Mouse (Mus musculus) ES-E14 (cell line): ENCODE measurements at regions not wholly inside any gene's neighbourhood (a gene's known extent, or its start where the extent isn't known, plus 50 kb on each side); places are given as distances from the start of the nearest gene placed in this dataset.

Experiments used
- DNase-seq: peaks from one replicate; pipeline ENCODE4 v3.0.0-alpha.2; 2013; ENCODE audit warnings: low read depth, low spot score
- H3K27ac ChIP-seq: 2 replicates; pipeline ENCODE4 v1.5.1; 2012; ENCODE audit warnings: low read depth, mild to moderate bottlenecking, low read length, moderate library complexity, mixed read lengths; ENCODE audit not compliant: poor library complexity, insufficient read depth, severe bottlenecking
- H3K36me3 ChIP-seq: 2 replicates; pipeline ENCODE4 v1.6.1; 2012; ENCODE audit warnings: mild to moderate bottlenecking, low read length, moderate library complexity, mixed read lengths; ENCODE audit not compliant: control insufficient read depth, poor library complexity, insufficient read depth, severe bottlenecking
- H3K4me1 ChIP-seq, 2 experiments: fragments of 150-350 bp in 1 of 2; sonication (generic) in 1 of 2; 2 replicates each; pipeline ENCODE4 v1.6.1; 2012; ENCODE audit warnings: low read length in 2 of 2, mild to moderate bottlenecking in 1 of 2, mixed read lengths in 1 of 2; ENCODE audit not compliant: control insufficient read depth in 2 of 2, insufficient read depth in 2 of 2, poor library complexity in 1 of 2
- H3K4me3 ChIP-seq, 2 experiments: fragments of 150-350 bp in 1 of 2; sonication (generic) in 1 of 2; 2 replicates each; pipeline ENCODE4 v1.5.1; 2012; ENCODE audit warnings: low read length in 2 of 2, low read depth in 1 of 2, mild to moderate bottlenecking in 1 of 2, mixed read lengths in 1 of 2; ENCODE audit not compliant: insufficient read depth in 1 of 2, poor library complexity in 1 of 2, severe bottlenecking in 1 of 2
- H3K9ac ChIP-seq: 2 replicates; pipeline ENCODE4 v1.6.1; 2012; ENCODE audit warnings: low read depth, mild to moderate bottlenecking, low read length, mixed read lengths; ENCODE audit not compliant: poor library complexity, insufficient read depth, severe bottlenecking
- H3K9me3 ChIP-seq: fragments of 150-350 bp; sonication (generic); 2 replicates; pipeline ENCODE4 v1.6.1; 2012; ENCODE audit warnings: low read depth, mild to moderate bottlenecking, low read length; ENCODE audit not compliant: control insufficient read depth, insufficient read depth
- CHD2 ChIP-seq: IDR thresholded peaks from 2 replicates; pipeline ENCODE4 v1.6.1; 2014; ENCODE audit warnings: mild to moderate bottlenecking, low read depth, low read length, inconsistent platforms
- HCFC1 ChIP-seq: IDR thresholded peaks from 2 replicates; pipeline ENCODE4 v1.6.1; 2012; ENCODE audit warnings: low read length, inconsistent platforms, borderline replicate concordance; ENCODE audit not compliant: insufficient read depth
- MAFK ChIP-seq: IDR thresholded peaks from 2 replicates; pipeline ENCODE4 v1.6.1; 2014; ENCODE audit warnings: mild to moderate bottlenecking, low read depth, low read length, inconsistent platforms; ENCODE audit not compliant: insufficient read depth
- ZC3H11A ChIP-seq: IDR thresholded peaks from 2 replicates; pipeline ENCODE4 v1.6.1; 2012; ENCODE audit warnings: low read depth, mild to moderate bottlenecking, inconsistent platforms, low read length, borderline replicate concordance
- ZNF384 ChIP-seq: IDR thresholded peaks from 2 replicates; pipeline ENCODE4 v1.6.1; 2012; ENCODE audit warnings: low read depth, low read length, inconsistent platforms
- in situ Hi-C, 2 experiments: fragments of 600-800 bp; cut with MboI; formaldehyde crosslinking; loops; one replicate each; pipeline ENCODE4 v1.15.1; 2025; ENCODE audit warnings: low sequenced_read_pairs in 2 of 2, inconsistent platforms in 1 of 2; ENCODE audit not compliant: unreplicated experiment in 2 of 2

DNA sequence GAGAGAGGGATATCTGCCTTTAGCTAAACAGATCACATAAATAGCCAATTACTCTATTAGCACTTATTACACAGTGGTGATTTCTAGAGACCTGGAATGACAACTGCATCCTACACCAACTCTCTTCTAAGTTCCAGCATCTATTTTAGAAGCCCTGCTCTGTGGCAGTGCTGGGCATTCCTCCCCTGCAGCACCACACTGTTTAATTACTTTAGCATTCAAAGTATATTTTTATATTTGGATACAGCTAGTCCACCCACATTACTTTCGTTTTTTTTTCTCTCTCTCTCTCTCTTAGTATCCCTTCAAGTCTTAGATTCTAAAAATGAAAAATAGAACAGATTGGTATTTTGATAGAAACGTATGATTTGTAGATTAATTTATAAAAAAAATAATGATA lies 250.1 kb downstream of the Nova1 start:
- Histone ChIP-seq H3K4me1 (no peaks in the 10 kb centered on the region), H3K4me3 (no peak overlapping the region), H3K36me3 (no peaks in the 10 kb centered on the region), H3K9me3 (no peaks in the 10 kb centered on the region), H3K27ac (no peak overlapping the region), H3K9ac (no peak overlapping the region)
- TF ChIP-seq ZC3H11A = no peak
- no peak for TF ChIP-seq ZNF384
- no peak for TF ChIP-seq CHD2
- no peak for TF ChIP-seq HCFC1
- TF ChIP-seq MAFK = no peak
- in situ Hi-C loops = no loop called here
- no peak for DNase-seq

GRCm38 (mm10) chr12:46566324-46566723 lies 252.4 kb downstream of the Nova1 start:
- H3K27ac ChIP-seq = no peak overlapping the region
- H3K36me3 ChIP-seq = no peaks in the 10 kb centered on the region
- no peak overlapping the region for H3K4me3 ChIP-seq
- no peaks in the 10 kb centered on the region for H3K4me1 ChIP-seq
- H3K9me3 ChIP-seq = no peaks in the 10 kb centered on the region
- H3K9ac ChIP-seq = no peak overlapping the region
- in situ Hi-C loops = no loop called here
- TF ChIP-seq ZC3H11A = no peak
- TF ChIP-seq MAFK = no peak
- TF ChIP-seq CHD2 = no peak
- TF ChIP-seq ZNF384 = no peak
- TF ChIP-seq HCFC1 = no peak
- DNase-seq = no peak

DNA sequence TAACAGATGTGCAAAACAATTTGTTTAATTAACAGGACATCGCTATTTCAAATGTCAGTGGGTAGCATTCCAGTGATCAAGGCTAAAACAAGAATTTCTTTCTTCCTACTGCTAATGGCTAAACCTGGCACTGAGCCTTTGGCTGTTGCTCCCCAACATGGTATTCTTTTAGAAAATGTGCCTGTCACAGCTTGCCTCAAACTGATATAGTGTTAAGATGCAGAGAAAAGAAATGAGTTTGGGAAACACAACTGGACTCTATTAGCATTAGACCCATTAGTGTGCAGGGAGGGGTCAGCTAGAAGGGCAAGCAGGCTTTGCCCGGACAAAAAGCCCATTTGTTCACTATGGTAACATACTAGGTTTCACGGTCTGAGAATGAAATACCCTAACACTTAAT lies 297.8 kb downstream of the Nova1 start:
- Histone ChIP-seq H3K9ac (no peak overlapping the region), H3K27ac (no peak overlapping the region), H3K4me3 (no peak overlapping the region), H3K36me3 (no peaks in the 10 kb centered on the region), H3K4me1 (no peaks in the 10 kb centered on the region), H3K9me3 (no peaks in the 10 kb centered on the region)
- in situ Hi-C loops = no loop called here
- no peak for DNase-seq
- no peak for TF ChIP-seq CHD2
- TF ChIP-seq ZC3H11A = no peak
- TF ChIP-seq HCFC1 = no peak

GRCm38 (mm10) chr12:46507829-46508228 lies 310.9 kb downstream of the Nova1 start:
- DNase-seq = no peak
- no peak overlapping the region for H3K27ac ChIP-seq
- H3K4me1 ChIP-seq = no peaks in the 10 kb centered on the region
- H3K9me3 ChIP-seq = no peaks in the 10 kb centered on the region
- no peak overlapping the region for H3K4me3 ChIP-seq
- in situ Hi-C loops = no loop called here
- no peak overlapping the region for H3K9ac ChIP-seq
- H3K36me3 ChIP-seq = no peaks in the 10 kb centered on the region
- no peak for TF ChIP-seq ZNF384

DNA sequence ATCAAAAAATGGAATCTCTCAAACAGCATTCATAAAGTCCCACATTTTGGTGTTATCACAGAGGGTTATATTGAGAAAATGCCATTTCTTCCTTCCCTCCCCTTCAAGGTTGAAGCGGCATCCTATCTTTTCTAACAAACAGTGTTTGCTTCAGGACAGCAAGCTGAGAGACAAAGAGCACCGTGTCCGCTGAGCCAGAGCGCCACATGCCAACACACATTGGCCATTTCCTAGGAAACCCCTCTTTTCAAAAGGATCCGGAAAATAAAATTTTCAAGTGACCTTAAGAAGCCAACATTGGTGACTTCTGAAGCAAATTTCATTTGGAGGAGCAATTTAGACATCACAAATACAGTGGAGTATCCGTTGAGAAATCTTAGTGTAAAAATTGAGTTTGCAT lies 326.3 kb downstream of the Nova1 start:
- Histone ChIP-seq H3K27ac (no peak overlapping the region), H3K4me1 (no peaks in the 10 kb centered on the region), H3K9me3 (no peaks in the 10 kb centered on the region), H3K4me3 (no peak overlapping the region), H3K36me3 (no peaks in the 10 kb centered on the region), H3K9ac (no peak overlapping the region)
- TF ChIP-seq HCFC1 (no peak), ZNF384 (no peak), CHD2 (no peak), MAFK (no peak), ZC3H11A (no peak)
- DNase-seq = no peak
- in situ Hi-C loops = no loop called here
